Mouse (Mus musculus): ENCODE data around the gene Ankrd24.
"Not testable (repeated sequence)": the region's sequence is repeated elsewhere in the genome, so short reads cannot be mapped to it uniquely, and the experiment has no call there.

Ankrd24 gene

DNA sequence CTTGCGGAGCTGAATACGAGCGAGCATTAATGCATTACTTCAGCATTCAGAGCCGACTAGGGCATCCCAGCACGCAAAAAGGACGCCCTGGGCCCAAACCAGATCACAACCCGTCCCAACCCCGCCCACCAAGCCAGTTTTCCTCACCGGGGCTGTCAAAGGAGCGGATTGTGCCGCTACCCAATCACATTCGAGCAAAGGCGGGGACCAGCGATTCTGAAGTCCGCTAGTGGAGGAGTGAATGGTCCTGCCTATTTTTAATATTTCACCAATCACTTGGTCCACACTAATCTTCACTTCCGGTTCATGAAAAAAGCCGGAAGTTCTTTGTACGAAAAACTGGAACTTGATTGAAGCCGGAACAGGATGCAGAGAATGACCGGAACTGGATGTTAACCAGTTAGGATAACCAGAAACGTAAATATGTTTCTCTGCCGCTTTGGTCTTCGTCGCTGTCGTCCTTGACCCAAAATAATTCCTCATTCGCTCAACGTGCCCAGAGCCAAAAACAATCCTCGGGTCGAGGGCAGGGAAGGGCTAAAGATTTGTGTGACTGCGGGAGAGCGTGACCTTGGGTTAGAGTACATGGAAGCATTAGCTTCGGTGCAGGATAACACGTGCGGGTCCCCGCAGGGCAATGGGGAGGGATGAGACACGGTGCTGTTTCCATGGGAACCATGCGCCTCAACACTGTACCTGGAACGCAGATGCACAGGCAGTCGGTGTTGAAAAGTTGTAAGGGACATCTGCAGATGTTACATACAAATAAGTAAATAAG lies 22.2 kb upstream of the Ankrd24 start, which contains the start of gene BC025920:
Gene BC025920 (plus strand): TSS at position 297 of the 778 bp plus-strand sequence.
- DNase-seq: peak; percentile 97

DNA sequence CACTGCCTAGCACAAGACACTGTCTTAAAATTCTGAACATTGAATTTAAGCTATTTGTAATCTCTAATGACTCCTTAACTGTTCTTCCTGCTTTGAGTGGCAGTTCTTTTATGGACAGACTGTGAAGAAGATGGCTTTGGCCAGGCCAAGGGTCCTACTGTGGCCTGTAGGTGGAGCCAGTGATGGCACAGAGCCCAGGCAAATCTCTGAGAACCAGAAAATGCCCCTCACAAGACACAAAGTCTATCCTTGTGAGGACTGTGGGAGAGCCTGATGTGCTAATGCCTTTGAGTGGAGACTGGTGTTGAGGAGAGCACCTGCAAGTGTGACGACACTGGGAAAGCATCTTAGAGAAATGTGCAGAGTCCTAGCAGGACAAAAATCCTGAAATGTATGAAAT lies 20.0 kb upstream of the Ankrd24 start:
- DNase-seq: no peak

GRCm38 (mm10) chr10:81612779-81613178 lies 15.6 kb upstream of the Ankrd24 start:
- DNase-seq: no peak

DNA sequence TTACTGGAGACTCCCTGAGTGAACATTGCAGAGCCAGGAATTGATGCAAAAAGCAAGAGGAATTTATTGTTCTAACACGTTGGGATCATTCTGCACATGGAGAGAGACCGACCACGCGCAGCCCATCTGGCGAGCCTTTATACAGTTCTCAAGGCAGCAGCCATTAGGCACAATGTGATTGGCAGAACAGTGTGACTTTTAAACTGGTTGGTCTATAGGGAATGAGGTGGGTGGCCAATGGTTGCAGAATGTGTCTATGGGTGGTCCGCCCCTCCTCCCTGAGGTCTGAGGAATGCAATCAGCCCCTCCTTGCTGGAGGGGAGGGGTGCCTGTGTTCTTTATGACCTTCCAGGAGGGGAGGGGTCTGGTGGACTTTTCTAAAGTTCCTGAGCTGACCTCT lies 12.9 kb upstream of the Ankrd24 start:
- DNase-seq: no peak

DNA sequence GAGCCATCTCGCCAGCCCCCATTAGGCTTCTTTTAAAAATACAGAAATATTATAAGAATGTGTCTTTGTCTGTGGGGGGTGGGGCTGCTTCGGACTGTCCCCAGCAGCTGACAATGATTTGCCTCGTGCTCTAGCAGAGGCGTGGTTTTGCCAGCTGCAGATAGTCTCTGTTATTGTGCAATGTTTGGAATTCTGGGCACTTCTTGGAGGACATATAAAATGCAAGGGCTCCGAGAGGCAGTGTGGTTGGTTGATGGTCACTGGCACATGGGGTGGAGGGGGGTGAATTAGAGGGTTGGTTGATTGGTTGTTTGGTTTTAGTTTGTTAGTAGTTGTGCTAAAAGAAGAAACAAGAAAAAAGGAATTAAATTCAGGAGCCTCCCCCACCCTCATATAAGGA lies 8.4 kb upstream of the Ankrd24 start:
- DNase-seq: no peak

GRCm38 (mm10) chr10:81620786-81621185 lies 7.6 kb upstream of the Ankrd24 start:
- no peak for DNase-seq

GRCm38 (mm10) chr10:81623441-81623840 lies 4.9 kb upstream of the Ankrd24 start:
- DNase-seq: peak; percentile 62

DNA sequence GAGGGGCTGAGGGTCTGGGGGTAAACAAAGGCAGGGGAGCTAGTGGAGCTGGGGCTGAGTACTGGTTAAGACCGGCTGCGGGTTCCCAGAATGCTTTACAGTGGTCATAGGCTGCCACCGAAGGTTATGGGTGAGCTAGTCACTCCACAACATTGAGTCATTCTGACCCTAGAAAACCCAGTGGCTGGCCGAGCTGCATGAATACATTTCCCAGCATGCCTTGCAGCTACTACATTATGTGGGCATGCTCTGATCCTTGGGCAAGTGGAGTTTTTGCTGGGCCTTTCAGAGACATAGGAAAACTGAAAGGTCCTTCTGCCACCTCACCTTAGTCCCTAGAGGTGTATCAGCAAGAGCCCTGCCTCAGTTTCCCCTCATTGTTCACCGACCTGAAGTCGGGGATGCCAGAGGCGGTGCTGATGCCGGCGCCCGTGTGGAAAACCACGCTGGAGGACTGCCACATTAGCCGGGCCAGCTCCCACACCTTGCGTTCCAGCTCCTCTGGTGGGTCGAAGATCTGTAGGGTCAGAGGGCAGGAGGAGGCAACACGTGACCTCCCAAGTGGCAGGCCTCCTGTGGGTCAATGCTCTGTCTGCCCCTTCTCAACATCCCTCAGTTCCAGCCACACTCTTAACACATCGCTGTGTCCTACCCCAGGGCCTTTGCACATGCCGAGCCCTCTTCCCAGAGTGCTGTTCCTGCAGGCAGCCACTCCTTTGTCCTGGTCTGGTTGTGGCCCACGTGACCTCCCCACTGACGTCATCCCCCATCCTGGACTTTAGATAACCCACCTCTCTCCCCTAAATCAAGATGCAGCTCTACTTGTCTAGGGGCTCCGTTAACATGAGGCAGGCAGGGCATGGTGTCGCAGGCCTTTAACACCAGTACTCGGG lies 2.0 kb upstream of the Ankrd24 start:
- DNase-seq: peak; percentile 29

DNA sequence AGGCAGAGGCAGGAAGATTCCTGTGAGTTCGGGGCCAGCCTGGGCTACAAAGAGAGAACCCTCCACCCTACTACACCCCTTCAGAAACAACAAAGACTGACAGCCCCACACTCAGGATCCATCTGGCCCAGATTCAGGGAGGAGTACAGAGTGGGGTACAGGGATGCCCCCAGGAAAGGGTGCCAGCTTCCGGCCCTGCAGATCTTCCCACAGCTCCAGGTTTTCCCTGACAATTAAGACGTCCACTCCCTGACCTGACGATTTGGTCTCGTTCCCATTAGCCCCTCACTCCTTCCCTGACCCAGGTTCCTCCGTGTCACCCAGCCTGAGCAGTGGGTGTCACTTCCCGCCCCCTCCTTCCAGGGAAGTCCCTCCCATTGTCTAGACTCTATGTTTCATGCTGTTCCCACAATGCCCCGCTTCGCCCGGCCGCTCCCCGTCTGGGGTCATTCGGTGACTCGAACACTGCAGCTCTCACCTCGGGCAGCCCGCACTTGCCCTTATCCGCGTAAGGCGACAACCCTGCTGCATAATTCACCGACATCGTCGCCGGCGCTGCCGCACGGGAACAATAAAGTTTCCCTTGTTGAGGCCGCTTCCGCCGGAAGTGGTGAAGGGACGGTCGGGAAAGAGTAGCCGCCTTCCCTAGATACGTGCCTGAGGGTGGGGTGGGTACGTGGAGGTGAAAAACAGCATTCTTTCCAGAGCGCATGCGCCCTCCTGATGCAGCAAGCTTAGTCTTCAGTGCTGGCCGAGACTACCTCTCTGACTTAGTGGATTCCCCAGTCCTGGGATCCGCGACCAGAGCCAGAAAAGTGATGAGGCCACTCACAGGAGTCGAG lies 1.1 kb upstream of the Ankrd24 start, which contains the start of gene Sirt6:
Gene Sirt6 (minus strand): TSS at position 804 of the 842 bp plus-strand sequence.
- peak; percentile 93 for DNase-seq

- DNase-seq: no peak
These were observed 512 bp upstream of the Ankrd24 start for GRCm38 (mm10) chr10:81627836-81628220.

DNA sequence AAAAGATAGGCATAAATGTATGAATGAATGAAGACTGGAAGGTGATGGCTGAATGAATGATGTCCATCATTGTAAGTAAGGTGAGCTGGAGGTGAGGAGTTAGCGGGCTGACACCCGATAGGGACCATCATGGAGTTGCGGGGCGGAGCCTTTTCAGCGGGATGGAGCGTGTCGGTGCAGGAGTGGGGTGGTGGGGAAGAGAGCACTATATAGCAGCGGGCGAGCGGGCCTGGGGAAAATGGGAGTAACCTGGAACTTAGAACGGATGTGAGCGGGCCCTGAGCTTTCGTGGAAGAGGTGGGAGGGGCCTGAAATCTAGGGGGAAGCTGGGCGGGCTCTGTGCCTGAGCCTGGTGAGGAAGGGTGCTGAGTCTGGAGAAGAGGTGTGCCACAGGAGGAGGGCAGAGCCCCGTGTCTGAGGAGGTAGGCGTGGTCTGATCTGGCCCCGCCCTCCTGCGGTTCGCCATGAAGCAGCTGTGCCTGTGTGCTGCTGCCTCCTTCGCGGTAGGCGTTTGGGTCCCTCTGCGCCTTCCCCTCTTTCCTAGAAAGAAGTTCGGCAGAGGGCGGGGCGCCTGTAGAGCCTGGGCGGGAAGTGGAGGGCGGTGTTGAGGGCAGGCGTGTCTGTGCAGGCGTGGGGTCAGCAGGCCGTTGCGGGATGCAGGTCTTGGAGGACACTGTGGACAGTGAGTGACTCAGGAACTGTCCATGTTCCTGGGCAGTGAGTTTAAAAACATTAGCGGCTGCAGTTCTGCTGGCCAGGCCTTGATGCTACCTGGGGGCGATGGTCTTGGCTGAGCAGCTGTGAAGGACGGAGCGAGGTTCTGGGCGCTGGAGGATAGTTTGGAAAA lies 5.1 kb downstream of the Ankrd24 start:
- DNase-seq: peak; percentile 95

GRCm38 (mm10) chr10:81636338-81636737 lies 8.0 kb downstream of the Ankrd24 start:
- peak; percentile 52 for DNase-seq

DNA sequence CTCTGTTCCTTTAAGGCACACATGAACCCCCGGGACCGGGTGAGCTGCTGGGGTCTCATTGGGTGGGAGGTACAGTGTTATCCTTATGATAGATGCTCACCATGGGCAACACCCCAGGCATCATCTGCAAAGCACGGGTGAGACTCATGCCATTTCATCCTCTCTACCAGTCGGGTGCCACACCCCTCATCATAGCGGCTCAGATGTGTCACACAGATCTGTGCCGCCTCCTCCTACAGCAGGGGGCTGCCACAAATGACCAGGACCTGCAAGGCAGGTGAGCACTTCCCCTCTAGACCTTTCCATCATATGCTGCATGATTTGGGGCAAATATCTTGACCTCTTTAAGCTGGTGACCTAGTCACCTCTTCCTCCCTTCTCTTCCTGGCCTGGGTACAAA lies 9.8 kb downstream of the Ankrd24 start:
- no peak for DNase-seq

DNA sequence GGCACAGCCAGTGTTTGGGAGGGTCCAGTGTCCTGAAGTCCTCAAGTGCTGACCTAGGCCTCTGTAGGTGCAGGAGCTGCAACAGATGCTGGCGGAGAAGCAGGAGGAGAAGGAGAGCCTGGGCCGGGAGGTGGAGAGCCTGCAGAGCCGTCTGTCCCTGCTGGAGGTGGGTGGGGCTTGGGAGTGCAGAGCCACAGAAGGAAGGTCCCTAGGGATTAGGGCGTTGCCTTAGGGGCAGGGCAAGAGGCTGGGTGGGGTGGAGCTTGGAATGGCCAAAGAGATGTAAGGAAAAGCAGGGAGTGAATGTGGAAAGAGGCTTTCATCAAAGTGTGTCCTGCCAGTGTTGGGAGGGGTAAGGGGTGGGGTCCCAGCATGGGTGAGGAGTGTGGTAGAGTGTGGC lies 12.5 kb downstream of the Ankrd24 start:
- not testable (repeated sequence) for DNase-seq

DNA sequence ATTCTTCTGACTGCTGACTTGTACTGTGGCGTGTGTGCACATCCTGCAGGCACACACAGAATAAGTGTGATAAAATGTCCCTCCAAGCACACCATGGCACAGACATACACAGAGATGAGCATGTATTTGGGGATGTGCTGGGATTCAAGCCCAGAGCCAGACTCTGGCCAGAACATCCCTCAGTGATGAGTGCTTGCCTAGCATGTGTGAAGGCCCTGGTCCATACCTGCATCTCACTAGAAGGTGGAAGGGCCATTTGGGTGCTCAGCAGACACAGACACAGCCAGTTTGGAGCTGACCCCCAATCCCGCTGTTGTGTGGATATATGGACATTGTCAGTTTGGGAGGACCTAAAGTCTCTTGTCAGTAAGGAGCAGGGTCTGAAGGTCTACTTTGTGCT lies 13.2 kb downstream of the Ankrd24 start:
- DNase-seq: no peak

DNA sequence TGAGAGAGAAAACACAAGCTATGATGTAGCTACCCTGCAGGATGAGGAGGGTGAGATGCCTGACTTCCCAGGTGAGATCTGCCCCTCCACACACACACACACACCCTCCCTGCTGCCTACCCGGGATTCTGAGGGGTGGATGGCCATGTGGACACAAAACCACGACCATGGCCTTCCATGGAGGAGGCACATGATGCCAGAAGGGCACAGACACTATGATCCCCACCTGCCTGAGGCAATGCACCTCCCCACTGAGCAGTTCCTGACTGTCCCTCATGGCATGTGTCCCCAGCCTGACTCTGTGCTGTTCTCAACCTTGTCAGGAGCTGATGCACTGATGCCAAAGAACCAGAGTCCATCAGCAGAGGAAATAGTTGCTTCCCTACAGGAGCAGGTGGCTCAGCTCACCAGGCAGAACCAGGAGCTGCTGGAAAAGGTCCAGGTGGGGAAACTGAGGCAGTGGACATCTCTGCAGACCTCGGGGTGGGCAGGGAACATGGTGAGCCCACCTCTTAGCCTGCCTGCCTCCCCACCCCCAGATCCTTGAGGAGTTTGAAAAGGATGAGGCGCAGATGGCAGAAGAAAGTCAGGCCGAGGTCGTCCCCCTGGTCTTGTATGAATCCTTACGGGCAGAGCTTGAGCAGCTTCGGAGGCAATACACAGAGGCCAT lies 13.8 kb downstream of the Ankrd24 start:
- no peak for DNase-seq

DNA sequence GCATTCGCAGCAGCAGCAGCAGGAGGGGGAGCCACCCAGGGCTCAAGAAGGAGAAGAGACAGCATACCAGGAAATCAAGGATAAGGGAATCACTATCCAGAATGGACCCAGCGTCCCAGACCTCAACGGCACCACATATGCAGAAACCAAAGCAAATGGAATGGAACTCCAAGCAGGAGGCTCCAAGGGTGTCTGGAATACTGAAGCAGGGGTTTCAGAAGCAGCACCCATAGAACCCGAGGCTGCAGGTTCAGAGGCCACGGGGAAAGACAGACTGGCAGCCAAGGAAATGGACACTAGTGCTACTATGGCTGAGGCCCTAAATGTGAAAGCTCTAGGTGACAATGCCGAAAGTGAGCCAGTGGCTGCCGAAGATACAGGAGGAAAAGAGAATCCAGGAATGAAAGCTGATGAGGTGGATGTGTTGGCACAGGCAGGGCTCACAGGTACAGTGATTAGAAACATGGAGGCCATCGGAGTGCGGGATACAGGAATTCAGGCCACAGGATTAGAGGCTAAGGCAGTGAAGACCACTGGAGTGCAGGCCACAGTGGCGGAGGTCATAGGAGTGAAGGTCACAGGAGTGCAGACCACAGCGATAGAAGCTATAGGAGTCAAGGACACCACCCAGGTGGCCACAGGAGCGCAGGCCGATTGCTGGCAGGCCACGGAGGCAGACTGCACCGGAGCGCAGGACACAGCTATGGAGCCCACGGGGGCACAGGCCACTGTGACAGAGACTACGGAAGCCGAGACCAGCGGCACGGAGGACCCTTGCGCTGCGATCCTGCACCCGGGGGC lies 14.5 kb downstream of the Ankrd24 start:
- no peak for DNase-seq

- DNase-seq: peak; percentile 95
These were observed 15.2 kb downstream of the Ankrd24 start for GRCm38 (mm10) chr10:81643449-81644055.

GRCm38 (mm10) chr10:81644162-81644561 lies 15.8 kb downstream of the Ankrd24 start:
- no peak for DNase-seq

GRCm38 (mm10) chr10:81644716-81645115 lies 16.4 kb downstream of the Ankrd24 start:
- no peak for DNase-seq
